Mouse (Mus musculus) right cerebral cortex, postnatal 36 days (tissue): Measurements from ENCODE around the gene Pip4k2a.

Experiments used
- DNase-seq, 2 experiments: peaks; one replicate each; pipeline ENCODE4 v3.0.0; 2022; ENCODE audit warnings: low spot score in 2 of 2, mixed read lengths in 1 of 2

The Pip4k2a gene

DNA sequence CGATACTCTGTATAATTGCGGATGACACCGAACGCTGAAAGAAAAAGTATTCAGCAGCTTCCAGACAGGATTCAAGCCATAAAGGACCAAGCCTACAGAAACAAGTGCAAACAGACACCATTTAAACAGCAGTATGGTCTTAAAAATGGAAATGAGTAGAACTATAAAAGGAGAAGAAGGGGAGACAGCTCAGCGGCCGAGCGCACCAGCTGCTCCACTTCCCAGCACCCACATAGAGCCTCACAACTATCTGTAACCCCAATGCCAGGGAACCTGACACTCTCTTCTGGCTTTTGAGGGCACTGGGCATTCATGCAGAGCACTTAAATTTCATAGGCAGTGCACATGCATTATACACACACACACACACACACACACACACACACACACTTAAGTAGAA lies 18.3 kb downstream of the Pip4k2a start:
- DNase-seq, result no peak

- no peak for DNase-seq
Measured at GRCm38 (mm10) chr2:18979046-18979445, 18.9 kb downstream of the Pip4k2a start.

DNA sequence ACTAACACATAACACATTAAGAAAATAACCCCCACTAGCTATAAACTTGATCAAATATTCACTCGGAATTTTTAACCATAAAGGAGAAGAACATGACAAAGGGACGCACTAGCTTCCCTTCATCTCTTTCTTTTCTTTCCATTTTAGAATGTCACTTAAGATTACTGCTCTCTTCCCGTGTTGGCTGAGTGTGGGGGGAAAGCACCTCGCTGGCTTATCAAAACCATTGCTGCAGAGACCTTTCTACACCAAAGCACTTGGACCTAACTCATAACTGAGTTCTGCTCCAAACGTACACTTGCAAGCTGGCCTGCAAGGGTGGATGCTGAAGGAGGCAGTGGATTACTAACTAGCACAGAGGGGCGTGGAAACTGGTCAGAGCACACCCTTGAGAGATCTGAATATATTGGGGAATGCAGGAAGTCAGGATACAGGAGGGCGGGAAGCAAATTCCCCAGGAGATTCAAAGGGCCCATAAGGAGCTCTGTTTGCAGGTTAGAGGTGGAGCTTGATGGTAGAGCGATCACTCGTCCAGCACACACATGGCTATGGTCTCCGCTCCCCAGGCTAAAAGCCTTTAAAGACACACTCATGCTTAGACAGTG lies 20.6 kb downstream of the Pip4k2a start:
- DNase-seq, result no peak

DNA sequence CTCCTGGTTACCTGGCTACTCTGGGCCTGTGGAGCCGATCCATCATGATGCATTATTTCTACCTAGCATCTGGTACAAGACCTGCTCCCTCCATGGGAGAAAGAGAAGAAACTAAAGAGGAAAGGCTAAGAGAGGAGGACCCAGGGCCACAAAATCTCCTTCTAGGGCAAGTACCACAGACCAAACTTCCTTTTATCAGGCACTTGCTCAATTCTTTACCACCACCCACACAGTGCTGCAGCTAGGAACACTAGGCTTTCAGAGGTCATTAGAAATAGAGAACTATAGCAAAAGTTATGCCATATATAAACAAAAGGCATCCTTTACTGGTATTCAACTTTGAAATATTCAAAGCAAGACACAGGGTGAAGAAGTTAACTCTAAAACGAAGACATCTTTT lies 21.8 kb downstream of the Pip4k2a start:
- DNase-seq, result no peak

- no peak for DNase-seq
Measured at GRCm38 (mm10) chr2:18974882-18975645, 22.9 kb downstream of the Pip4k2a start.

DNA sequence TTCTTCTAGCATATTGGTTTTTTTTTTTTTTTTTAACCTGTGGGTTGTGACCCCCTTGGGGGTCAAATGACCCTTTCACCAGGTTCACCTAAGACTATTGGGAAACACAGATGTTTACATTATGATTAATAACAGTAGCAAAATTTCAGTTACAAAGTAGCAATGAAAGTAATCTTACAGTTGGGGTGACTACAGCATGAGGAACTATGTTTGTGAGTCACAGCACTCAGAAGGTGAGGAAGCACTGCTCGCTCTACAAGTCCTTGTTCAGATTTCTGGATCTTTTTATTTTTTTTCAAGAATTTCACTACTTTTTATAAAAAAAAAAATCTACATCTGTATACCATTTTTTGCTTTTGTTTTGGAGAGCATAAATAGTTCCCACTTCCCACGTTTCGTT lies 26.4 kb downstream of the Pip4k2a start:
- no peak for DNase-seq

DNA sequence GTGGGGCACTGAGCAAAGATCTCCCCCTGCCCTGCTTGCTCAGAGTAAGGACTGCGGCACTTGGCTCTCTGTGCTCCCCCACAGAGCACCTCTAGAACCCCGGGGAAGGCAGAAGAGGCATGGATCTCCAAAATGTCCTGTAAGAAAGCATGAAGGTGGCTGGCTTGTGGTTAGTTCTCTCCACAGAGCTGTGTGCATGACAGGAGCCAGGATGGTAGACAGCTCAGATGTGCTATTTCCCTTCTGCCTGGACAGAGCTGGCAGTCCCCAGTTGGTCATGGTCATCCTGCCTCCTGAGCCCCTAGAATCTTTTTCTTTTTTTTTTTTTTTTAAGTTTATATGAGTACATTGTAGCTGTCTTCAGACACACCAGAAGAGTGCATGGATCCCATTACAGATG lies 27.5 kb downstream of the Pip4k2a start:
- no peak for DNase-seq

DNA sequence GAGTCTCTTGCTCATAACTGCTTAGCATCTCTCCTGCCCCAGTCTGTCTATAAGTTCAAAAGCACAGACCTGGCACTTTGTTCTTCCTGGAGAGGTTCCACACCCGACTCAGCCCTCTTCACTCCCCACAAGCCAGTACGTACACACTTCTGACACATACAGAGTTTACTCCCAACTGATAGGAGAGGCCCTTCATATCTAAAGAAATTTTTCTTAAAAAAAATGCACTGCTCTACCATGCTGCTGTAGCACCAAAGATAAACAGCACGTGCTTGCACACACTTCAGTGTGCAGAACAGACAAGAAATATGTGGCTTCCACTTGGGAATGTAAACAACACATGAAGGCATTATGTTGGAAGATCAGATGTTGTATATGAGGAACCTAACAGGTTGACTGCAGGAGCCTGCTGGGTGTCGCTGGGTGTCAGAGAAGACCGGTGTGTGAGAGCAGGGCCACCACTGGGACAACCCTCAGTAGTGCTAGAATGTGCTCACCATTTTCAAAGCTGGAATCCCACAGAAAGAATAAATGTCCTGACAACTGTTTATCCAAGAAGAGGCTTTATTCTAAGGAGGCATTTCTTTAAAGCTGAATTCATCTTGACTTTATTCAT lies 28.8 kb downstream of the Pip4k2a start:
- no peak for DNase-seq

DNA sequence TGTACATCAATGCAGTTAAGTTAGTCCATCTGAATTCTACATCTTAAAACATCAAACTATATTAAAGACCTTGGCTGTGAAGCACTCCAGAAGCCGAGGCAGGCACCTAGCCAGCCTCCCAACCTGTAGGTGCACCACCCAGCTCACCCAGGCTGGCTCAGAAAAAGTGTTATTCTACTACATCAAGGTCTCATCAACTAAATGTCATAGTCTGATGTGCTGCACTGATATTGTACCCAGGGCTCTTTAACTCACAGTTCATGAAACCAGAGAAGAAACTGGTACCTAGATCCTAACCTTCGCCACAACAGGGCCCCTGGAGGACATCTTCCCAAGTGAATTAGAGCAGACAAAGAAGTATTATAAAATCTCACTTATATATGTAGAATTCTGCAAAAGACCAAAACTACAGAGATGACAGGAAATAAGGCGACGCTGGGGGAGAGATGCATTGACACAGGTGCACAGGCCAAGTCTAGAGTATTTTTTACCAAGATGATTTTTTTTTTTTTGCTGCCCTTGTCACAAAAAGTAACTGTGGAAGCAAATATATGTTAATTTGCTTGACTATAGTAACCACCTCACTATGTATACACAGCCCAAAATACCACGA lies 30.4 kb downstream of the Pip4k2a start:
- DNase-seq, result no peak

DNA sequence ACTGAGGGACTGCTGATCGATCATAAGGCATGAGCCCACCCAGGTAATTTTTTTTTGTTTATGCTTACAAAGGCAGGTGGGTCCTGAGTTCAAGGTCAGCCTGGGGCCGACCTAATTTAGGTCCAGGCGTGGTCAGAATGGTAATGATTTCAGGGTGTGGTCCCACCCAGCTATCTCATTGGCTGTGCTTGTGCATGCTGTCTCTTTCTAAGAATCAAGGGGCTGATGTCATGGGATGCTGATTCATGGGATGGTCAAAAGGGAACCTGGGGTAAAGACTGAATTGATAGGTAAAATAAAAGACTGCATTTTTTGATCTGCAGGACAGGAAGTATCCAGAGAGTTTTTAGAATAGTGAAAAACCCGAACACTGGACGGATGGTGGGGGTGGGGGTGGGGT lies 31.4 kb downstream of the Pip4k2a start:
- no peak for DNase-seq

GRCm38 (mm10) chr2:18965950-18966349 lies 32.0 kb downstream of the Pip4k2a start:
- no peak for DNase-seq

DNA sequence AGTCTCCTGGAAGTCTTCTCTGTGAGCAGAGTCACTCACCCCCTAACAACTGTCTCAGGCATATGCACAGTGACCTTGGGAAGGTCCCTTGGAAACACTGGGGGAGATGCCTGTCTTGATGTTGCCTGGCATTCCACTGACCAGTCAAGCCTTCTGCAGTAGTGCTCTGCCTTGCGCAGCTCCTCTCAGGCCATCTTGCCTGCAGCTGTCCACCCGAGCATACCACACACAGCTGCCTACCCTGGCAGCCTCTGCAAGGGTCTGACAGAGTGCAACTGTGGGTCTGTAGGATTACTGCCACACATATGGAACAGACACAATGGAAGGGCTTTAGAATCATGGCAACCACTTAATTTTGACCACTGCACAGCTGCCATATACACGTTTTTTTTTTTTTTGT lies 32.8 kb downstream of the Pip4k2a start:
- DNase-seq, result no peak

GRCm38 (mm10) chr2:18963286-18964040 lies 34.5 kb downstream of the Pip4k2a start:
- DNase-seq, result no peak

- DNase-seq, result no peak
Measured at GRCm38 (mm10) chr2:18962502-18962901, 35.4 kb downstream of the Pip4k2a start.

DNA sequence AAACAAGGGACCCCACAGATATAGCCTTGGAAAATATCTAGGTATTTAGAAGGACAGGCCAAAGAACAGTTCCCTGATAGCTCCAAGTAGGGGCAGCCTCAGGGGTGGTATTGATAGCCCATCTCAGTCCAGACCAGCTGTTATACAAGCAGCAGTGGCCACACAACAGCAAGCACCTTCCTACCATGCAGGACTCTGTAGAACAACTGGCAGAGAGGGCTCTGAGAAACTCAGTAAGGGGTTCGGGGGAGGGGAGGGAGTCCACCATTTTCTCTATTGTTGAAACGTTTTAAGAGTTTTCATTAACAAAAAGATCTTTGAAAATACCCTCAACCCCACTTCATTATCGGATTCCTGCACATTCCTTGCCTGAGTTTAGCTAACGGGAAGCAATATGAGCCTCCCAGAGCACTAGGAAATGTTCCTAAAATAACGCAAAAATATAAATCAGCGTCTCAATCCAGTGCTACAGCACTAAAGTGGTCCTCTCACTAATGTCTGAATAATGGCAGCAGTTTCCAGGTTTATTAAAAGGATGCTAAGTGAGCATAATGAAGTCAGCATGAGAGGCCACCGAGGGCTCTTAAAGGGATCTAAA lies 37.5 kb downstream of the Pip4k2a start:
- DNase-seq, result no peak

DNA sequence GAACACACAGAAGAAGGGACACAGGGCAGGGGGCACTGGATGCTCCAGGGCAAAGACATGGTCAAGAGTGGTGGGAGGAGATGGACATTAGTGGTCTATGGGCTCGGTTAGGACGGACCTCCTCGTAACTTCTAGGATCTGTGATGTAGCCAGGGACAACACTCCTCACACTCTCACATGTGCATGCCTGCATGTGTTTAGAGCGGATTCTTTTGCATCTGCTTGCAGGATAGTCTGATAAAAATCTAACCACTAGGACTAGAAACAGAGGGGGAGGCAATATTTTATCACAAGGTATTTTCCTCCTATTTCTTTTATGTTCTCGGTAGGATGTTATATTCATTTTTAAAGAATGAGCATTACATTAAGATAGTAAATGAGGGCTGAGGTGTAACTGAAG lies 38.4 kb downstream of the Pip4k2a start:
- DNase-seq, result no peak

GRCm38 (mm10) chr2:18959008-18959407 lies 38.9 kb downstream of the Pip4k2a start:
- no peak for DNase-seq

GRCm38 (mm10) chr2:18958501-18958900 lies 39.4 kb downstream of the Pip4k2a start:
- DNase-seq, result no peak

DNA sequence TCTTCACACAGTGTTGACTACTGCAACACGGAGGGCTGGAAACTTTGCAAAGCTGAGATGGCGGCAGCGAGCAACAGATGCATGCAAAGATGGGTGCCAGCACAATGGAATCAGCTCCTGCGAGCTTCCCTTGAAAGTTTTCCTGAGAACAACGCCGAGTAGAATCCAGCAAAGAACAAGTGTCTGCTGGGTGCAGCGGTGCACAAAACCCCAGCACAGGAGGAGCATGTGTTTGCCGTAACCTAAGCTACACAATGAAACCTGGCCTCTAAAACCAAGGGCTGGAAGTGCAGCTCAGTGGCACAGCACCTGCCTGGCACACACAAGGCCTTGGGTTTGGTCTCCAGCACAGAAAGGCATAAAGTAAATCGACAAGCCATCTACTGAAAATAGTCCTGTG lies 39.9 kb downstream of the Pip4k2a start:
- DNase-seq, result no peak

GRCm38 (mm10) chr2:18957459-18957858 lies 40.5 kb downstream of the Pip4k2a start:
- DNase-seq, result no peak

- DNase-seq, result no peak
Measured at GRCm38 (mm10) chr2:18956945-18957344, 41.0 kb downstream of the Pip4k2a start.

GRCm38 (mm10) chr2:18956424-18956823 lies 41.5 kb downstream of the Pip4k2a start:
- no peak for DNase-seq
